Mouse (Mus musculus): Measurements from ENCODE around the gene Nup160. TPM values are rescaled to one million over a fixed set of nuclear protein-coding genes. Genes with fewer than 3 reads are reported as not detected.

Gene Nup160
- polyA plus RNA-seq, 2 experiments, result 19.9 to 32.4 TPM

- H3K4me2 ChIP-seq (ENCODE audit: low read depth), result no peak overlapping the region
- H3K9ac ChIP-seq (replicated peaks), result no peak overlapping the region
- TF ChIP-seq CTCF (IDR thresholded peaks at IDR 0.05; ENCODE audit: low read depth) (no peak), EP300 (IDR thresholded peaks at IDR 0.05; ENCODE audit: low read depth) (no peak)
- WGBS (ENCODE audit: insufficient replicate concordance), result 28% methylated on average over 7 of the region's 7 CpGs
- H3K27ac ChIP-seq, result no peak overlapping the region
- peaks cover 6 to 19% of the 10 kb centered on the region in 2 experiments for H3K4me1 ChIP-seq (replicated peaks; ENCODE audit: control insufficient read depth in 2 of 2, insufficient read depth in 2 of 2, low read length in 1 of 2)
- H3K9me3 ChIP-seq (ENCODE audit: control insufficient read depth, low read length), result no peaks in the 10 kb centered on the region
- no peaks in the 10 kb centered on the region for H3K36me3 ChIP-seq (replicated peaks; ENCODE audit: control insufficient read depth, insufficient read depth, low read depth)
- DNase-seq (ENCODE audit: low read depth in 3 of 3, low spot score in 3 of 3), result no peak
- ATAC-seq (ENCODE audit: insufficient read depth), result no peak
- H3K27me3 ChIP-seq (ENCODE audit: control insufficient read depth, insufficient read depth, low read length), result no peaks in the 10 kb centered on the region
- no peak overlapping the region for H3K4me3 ChIP-seq (ENCODE audit: insufficient read depth in 1 of 2, low read depth in 2 of 2, low read length in 2 of 2)
Measured at GRCm38 (mm10) chr2:90635085-90635723, 41.8 kb upstream of the Nup160 start.

- Histone ChIP-seq H3K27me3 (ENCODE audit: control insufficient read depth, insufficient read depth, low read length) (no peaks in the 10 kb centered on the region), H3K4me2 (ENCODE audit: low read depth) (no peak overlapping the region), H3K4me3 (ENCODE audit: insufficient read depth in 1 of 2, low read depth in 2 of 2, low read length in 2 of 2) (no peak overlapping the region), H3K27ac (no peak overlapping the region), H3K4me1 (replicated peaks; ENCODE audit: control insufficient read depth in 2 of 2, insufficient read depth in 2 of 2, low read length in 1 of 2) (peaks cover 6 to 24% of the 10 kb centered on the region in 2 experiments), H3K9ac (replicated peaks) (no peak overlapping the region), H3K36me3 (replicated peaks; ENCODE audit: control insufficient read depth, insufficient read depth, low read depth) (no peaks in the 10 kb centered on the region), H3K9me3 (ENCODE audit: control insufficient read depth, low read length) (no peaks in the 10 kb centered on the region)
- WGBS (ENCODE audit: insufficient replicate concordance), result 78% methylated on average over 7 of the region's 7 CpGs
- no peak for DNase-seq (ENCODE audit: low read depth in 3 of 3, low spot score in 3 of 3)
- TF ChIP-seq EP300 (IDR thresholded peaks at IDR 0.05; ENCODE audit: low read depth) (no peak), CTCF (IDR thresholded peaks at IDR 0.05; ENCODE audit: low read depth) (no peak)
- no peak for ATAC-seq (ENCODE audit: insufficient read depth)
Measured at GRCm38 (mm10) chr2:90636853-90637252, 40.2 kb upstream of the Nup160 start.

- no peak overlapping the region for H3K9ac ChIP-seq (replicated peaks)
- H3K36me3 ChIP-seq (replicated peaks; ENCODE audit: control insufficient read depth, insufficient read depth, low read depth), result no peaks in the 10 kb centered on the region
- TF ChIP-seq CTCF (IDR thresholded peaks at IDR 0.05; ENCODE audit: low read depth), result no peak
- TF ChIP-seq EP300 (IDR thresholded peaks at IDR 0.05; ENCODE audit: low read depth), result no peak
- no peak overlapping the region for H3K4me2 ChIP-seq (ENCODE audit: low read depth)
- no peaks in the 10 kb centered on the region for H3K27me3 ChIP-seq (ENCODE audit: control insufficient read depth, insufficient read depth, low read length)
- DNase-seq (ENCODE audit: low read depth in 3 of 3, low spot score in 3 of 3) (no peak), ATAC-seq (ENCODE audit: insufficient read depth) (no peak)
- 24% methylated on average over 8 of the region's 8 CpGs for whole genome bisulfite sequencing (ENCODE audit: insufficient replicate concordance)
- no peak overlapping the region for H3K4me3 ChIP-seq (ENCODE audit: insufficient read depth in 1 of 2, low read depth in 2 of 2, low read length in 2 of 2)
- no peak overlapping the region for H3K27ac ChIP-seq
- no peaks in the 10 kb centered on the region for H3K9me3 ChIP-seq (ENCODE audit: control insufficient read depth, low read length)
- H3K4me1 ChIP-seq (replicated peaks; ENCODE audit: control insufficient read depth in 2 of 2, insufficient read depth in 2 of 2, low read length in 1 of 2), result peaks cover 6 to 24% of the 10 kb centered on the region in 2 experiments
Measured at GRCm38 (mm10) chr2:90638986-90639746, 37.8 kb upstream of the Nup160 start.

GRCm38 (mm10) chr2:90639747-90640699 lies 37.0 kb upstream of the Nup160 start:
- no peak overlapping the region for H3K4me2 ChIP-seq (ENCODE audit: low read depth)
- ATAC-seq (ENCODE audit: insufficient read depth) (no peak), DNase-seq (ENCODE audit: low read depth in 3 of 3, low spot score in 3 of 3) (no peak)
- H3K4me1 ChIP-seq (replicated peaks; ENCODE audit: control insufficient read depth in 2 of 2, insufficient read depth in 2 of 2, low read length in 1 of 2), result peaks cover 6 to 24% of the 10 kb centered on the region in 2 experiments
- no peaks in the 10 kb centered on the region for H3K9me3 ChIP-seq (ENCODE audit: control insufficient read depth, low read length)
- H3K9ac ChIP-seq (replicated peaks), result no peak overlapping the region; the same call in 1 of the 2 replicates
- H3K27ac ChIP-seq, result no peak overlapping the region
- no peaks in the 10 kb centered on the region for H3K36me3 ChIP-seq (replicated peaks; ENCODE audit: control insufficient read depth, insufficient read depth, low read depth)
- H3K4me3 ChIP-seq (ENCODE audit: insufficient read depth in 1 of 2, low read depth in 2 of 2, low read length in 2 of 2), result no peak overlapping the region
- 59% methylated on average over 5 of the region's 5 CpGs for WGBS (ENCODE audit: insufficient replicate concordance)
- TF ChIP-seq EP300 (IDR thresholded peaks at IDR 0.05; ENCODE audit: low read depth), result no peak
- TF ChIP-seq CTCF (IDR thresholded peaks at IDR 0.05; ENCODE audit: low read depth), result no peak
- H3K27me3 ChIP-seq (ENCODE audit: control insufficient read depth, insufficient read depth, low read length), result no peaks in the 10 kb centered on the region
